In genomic region chr14:87249258-87249657, GRCm38 (mm10) we compare ENCODE assay signal across 22 mouse cellular contexts.
DNase-seq lines count a peak whose midpoint lies in the region; ATAC-seq lines count a peak whose summit lies in the region.
"Had no signal": no experiment of that assay in that cellular context is flagged by ENCODE, and none has a peak within 500 bp of the region (broad histone marks: within the 10 kb centered on the region; RNA-seq: fewer than 3 reads in every experiment).

No protein-coding gene starts in this region.

- peak; percentile 49 for DNase-seq in thymus, postnatal 0 days (ENCODE audit: low spot score)
- DNase-seq in thymus, postnatal 25 days, result no peak
- peak; percentile 24 for DNase-seq in CD4-positive, CD25-positive, alpha-beta regulatory T cell, adult 2 months (ENCODE audit: low read depth, low spot score)
- DNase-seq in forebrain, embryonic 10.5 days (ENCODE audit: extremely low spot score, low spot score), result no peak
- DNase-seq in left cerebral cortex, postnatal 10 days (ENCODE audit: extremely low spot score in 1 of 2, low spot score in 2 of 2), result no peak
- DNase-seq: adrenal gland, adult 2 months; adrenal gland, postnatal 25 days; cerebellum, adult 2 months; cerebellum, postnatal 10 days; gastrocnemius, adult 2 months; gastrocnemius, postnatal 36 days; heart, adult 2 months; heart, postnatal 14 days had no signal

- no peak overlapping the region for H3K4me2 ChIP-seq in neural tube, embryonic 15.5 days
- H3K4me2 ChIP-seq: heart, embryonic 11.5 days; heart, embryonic 15.5 days; hindbrain, embryonic 14.5 days had no signal

- H3K27ac ChIP-seq in neural tube, embryonic 15.5 days (replicated peaks), result no peak overlapping the region
- no peak overlapping the region for H3K27ac ChIP-seq in forebrain, embryonic 10.5 days
- H3K27ac ChIP-seq: embryonic facial prominence, embryonic 10.5 days; gastrocnemius, adult 2 months; heart, adult 2 months; heart, embryonic 15.5 days; hindbrain, embryonic 10.5 days; hindbrain, embryonic 14.5 days had no signal

- intact Hi-C loops in left cerebral cortex, postnatal 10 days (cut with DNase I), result no loop called here

- WGBS in neural tube, embryonic 15.5 days, result 95% methylated on average over 2 of the region's 2 CpGs
- 94% methylated on average over 2 of the region's 2 CpGs for WGBS in forebrain, embryonic 10.5 days

- H3K27me3 ChIP-seq in neural tube, embryonic 15.5 days (replicated peaks), result no peaks in the 10 kb centered on the region
- H3K27me3 ChIP-seq in forebrain, embryonic 10.5 days (ENCODE audit: poor library complexity, severe bottlenecking), result no peaks in the 10 kb centered on the region
- H3K27me3 ChIP-seq: heart, embryonic 15.5 days had no signal

- ATAC-seq in activated CD4-positive, CD25-positive, alpha-beta regulatory T cell, adult 4 months, result peak; percentile 66
- ATAC-seq in neural tube, embryonic 15.5 days (ENCODE audit: low FRiP score), result no peak
- ATAC-seq: forebrain, embryonic 14.5 days had no signal

- H3K4me1 ChIP-seq in neural tube, embryonic 15.5 days, result no peaks in the 10 kb centered on the region
- H3K4me1 ChIP-seq in forebrain, embryonic 10.5 days, result no peaks in the 10 kb centered on the region
- H3K4me1 ChIP-seq: embryonic facial prominence, embryonic 10.5 days; heart, embryonic 15.5 days; hindbrain, embryonic 10.5 days had no signal

- no peaks in the 10 kb centered on the region for H3K9me3 ChIP-seq in neural tube, embryonic 15.5 days (replicated peaks)
- H3K9me3 ChIP-seq in forebrain, embryonic 10.5 days, result no peaks in the 10 kb centered on the region
- H3K9me3 ChIP-seq: embryonic facial prominence, embryonic 10.5 days; G1E; heart, embryonic 15.5 days; hindbrain, embryonic 10.5 days had no signal

- H3K36me3 ChIP-seq in neural tube, embryonic 15.5 days, result no peaks in the 10 kb centered on the region
- no peaks in the 10 kb centered on the region for H3K36me3 ChIP-seq in forebrain, embryonic 10.5 days (replicated peaks)
- H3K36me3 ChIP-seq: embryonic facial prominence, embryonic 10.5 days; G1E; heart, embryonic 15.5 days; hindbrain, embryonic 10.5 days had no signal

- H3K4me3 ChIP-seq in neural tube, embryonic 15.5 days (replicated peaks), result no peak overlapping the region
- no peak overlapping the region for H3K4me3 ChIP-seq in forebrain, embryonic 10.5 days
- H3K4me3 ChIP-seq: embryonic facial prominence, embryonic 10.5 days; gastrocnemius, adult 2 months; heart, adult 2 months; heart, embryonic 15.5 days; hindbrain, embryonic 10.5 days had no signal

- no peak overlapping the region for H3K9ac ChIP-seq in neural tube, embryonic 15.5 days (replicated peaks)
- H3K9ac ChIP-seq: heart, embryonic 15.5 days; hindbrain, embryonic 14.5 days had no signal

Comparison
In these comparisons a context has a peak if more than half of its experiments do, and no peak if none do; other contexts are left out.
1. DNase-seq: peak in thymus, postnatal 0 days (single experiment) and CD4-positive, CD25-positive, alpha-beta regulatory T cell, adult 2 months (single experiment); none in thymus, postnatal 25 days (single experiment), forebrain, embryonic 10.5 days (single experiment) and left cerebral cortex, postnatal 10 days (0 of 2).